Mouse (Mus musculus) heart, adult 2 months (tissue): Measurements from ENCODE around the gene Supt7l. TPM values are rescaled to one million over a fixed set of nuclear protein-coding genes. Genes with fewer than 3 reads are reported as not detected.

Experiments
- DNase-seq, 2 experiments: peaks; one replicate each; pipeline ENCODE4 v3.0.0; 2021
- H3K27ac ChIP-seq: fragments of 200-600 bp; 2 replicates; pipeline ENCODE4 v1.8.1; 2022
- H3K27me3 ChIP-seq: fragments of 200-500 bp; 2 replicates; pipeline ENCODE4 v1.6.1; 2012; ENCODE audit warnings: mild to moderate bottlenecking, low read length, inconsistent platforms, mixed read lengths; ENCODE audit not compliant: control insufficient read depth, insufficient read depth
- H3K36me3 ChIP-seq: fragments of 200-500 bp; 2 replicates; pipeline ENCODE4 v1.6.1; 2012; ENCODE audit warnings: low read length, inconsistent platforms; ENCODE audit not compliant: control insufficient read depth, insufficient read depth
- H3K4me1 ChIP-seq: fragments of 200-500 bp; 2 replicates; pipeline ENCODE4 v1.6.1; 2011; ENCODE audit warnings: low read length; ENCODE audit not compliant: control insufficient read depth, insufficient read depth
- H3K4me3 ChIP-seq: fragments of 200-600 bp; 2 replicates; pipeline ENCODE4 v1.8.1; 2022
- H3K79me2 ChIP-seq: fragments of 200-500 bp; replicated peaks from 2 replicates; pipeline ENCODE4 v1.6.1; 2012; ENCODE audit warnings: mild to moderate bottlenecking, inconsistent platforms, low read length, moderate library complexity, mixed read lengths; ENCODE audit not compliant: control insufficient read depth, insufficient read depth
- H3K9ac ChIP-seq: fragments of 200-500 bp; 2 replicates; pipeline ENCODE4 v1.6.1; 2012; ENCODE audit warnings: low read depth, mild to moderate bottlenecking, control low read depth, inconsistent platforms, low read length, mixed read lengths
- CTCF ChIP-seq: fragments of 200-600 bp; IDR thresholded peaks from 2 replicates; pipeline ENCODE4 v1.8.1; 2022; ENCODE audit warnings: antibody characterized with exemption, mild to moderate bottlenecking, moderate library complexity
- EP300 ChIP-seq: fragments of 200-500 bp; IDR thresholded peaks from 2 replicates; pipeline ENCODE4 v1.6.1; 2011; ENCODE audit warnings: low read depth, low read length, control low read depth; ENCODE audit not compliant: insufficient read depth
- POLR2A ChIP-seq: fragments of 200-500 bp; IDR thresholded peaks from 2 replicates; pipeline ENCODE4 v1.6.1; 2011; ENCODE audit warnings: mild to moderate bottlenecking, low read depth, low read length, control low read depth; ENCODE audit not compliant: insufficient read depth
- WGBS: fragments of 180-500 bp; shearing (Covaris S2); methylation state at CpG from one replicate; pipeline ENCODE4 v1.1.7; 2018; 5-methylcytosine and 5-hydroxymethylcytosine counted together
- intact Hi-C: fragments of 180-260 bp; cut with DNase I; formaldehyde crosslinking; loops from one replicate; pipeline ENCODE4 v1.15.1; 2025
- polyA plus RNA-seq: library from polyadenylated mRNA; depleted of rRNA; stranded (reverse); fragments of >200 nt; gene quantifications from 2 replicates; pipeline ENCODE4 v1.2.3, GENCODE M21; 2012
- total RNA-seq, 2 experiments: library from RNA; stranded (reverse); gene quantifications; 2 replicates each; pipeline ENCODE4 v1.2.3; 2021

The Supt7l gene
- total and polyA plus RNA-seq, 3 experiments: 11.2 to 14.6 (median 13.3) TPM

- H3K79me2 ChIP-seq: no peaks in the 10 kb centered on the region
- 81% methylated on average over 6 of the region's 6 CpGs for WGBS
Observed at GRCm38 (mm10) chr5:31520556-31520955, 7.1 kb downstream of the Supt7l start.

GRCm38 (mm10) chr5:31512481-31512880 is 15.1 kb downstream of the Supt7l start:
- no peak for DNase-seq
- intact Hi-C loops: no loop called here
- WGBS: 63% methylated on average over 1 of the region's 1 CpGs
- Histone ChIP-seq H3K4me3 (no peak overlapping the region), H3K4me1 (no peaks in the 10 kb centered on the region), H3K36me3 (no peaks in the 10 kb centered on the region; the same call in 1 of the 2 replicates), H3K79me2 (no peaks in the 10 kb centered on the region), H3K27ac (no peak overlapping the region), H3K9ac (no peak overlapping the region), H3K27me3 (no peaks in the 10 kb centered on the region)
- TF ChIP-seq POLR2A: no peak
- no peak for TF ChIP-seq EP300
- TF ChIP-seq CTCF: no peak

More at GRCm38 (mm10) chr5:31520556-31520955, 7.1 kb downstream of the Supt7l start:
- Histone ChIP-seq H3K27ac (no peak overlapping the region), H3K4me3 (no peak overlapping the region), H3K36me3 (no peaks in the 10 kb centered on the region), H3K4me1 (no peaks in the 10 kb centered on the region), H3K9ac (no peak overlapping the region), H3K27me3 (no peaks in the 10 kb centered on the region)
- intact Hi-C loops: no loop called here
- DNase-seq: no peak
- TF ChIP-seq CTCF (no peak), EP300 (no peak), POLR2A (no peak)

GRCm38 (mm10) chr5:31504843-31505242 is 22.8 kb downstream of the Supt7l start:
- whole genome bisulfite sequencing: 93% methylated on average over 10 of the region's 10 CpGs
- no peak overlapping the region for H3K9ac ChIP-seq
- H3K79me2 ChIP-seq: no peaks in the 10 kb centered on the region
- H3K27ac ChIP-seq: no peak overlapping the region
- H3K4me1 ChIP-seq: peaks cover 1% of the 10 kb centered on the region; the same call in 1 of the 2 replicates
- TF ChIP-seq POLR2A (no peak), CTCF (no peak)
- intact Hi-C loops: no loop called here
- DNase-seq: no peak
- no peaks in the 10 kb centered on the region for H3K27me3 ChIP-seq
- H3K4me3 ChIP-seq: no peak overlapping the region
- H3K36me3 ChIP-seq: peaks cover 3% of the 10 kb centered on the region

- peak; percentile 43; the same call in 1 of the 2 replicates for TF ChIP-seq POLR2A
- TF ChIP-seq EP300: no peak
- H3K36me3 ChIP-seq: no peaks in the 10 kb centered on the region; the same call in 1 of the 2 replicates
- intact Hi-C loops: loop anchor here (2.0 kb wide), 2 partner anchors 32 to 42 kb away; partner anchors contain the start of genes Slc4a1ap, Supt7l and Zfp512
- no peaks in the 10 kb centered on the region for H3K27me3 ChIP-seq
- peak within 1 kb of the TSS; percentile 73 for H3K4me3 ChIP-seq
- under 1% methylated on average over 49 of the region's 49 CpGs for WGBS
- DNase-seq: peak; percentile 87 to 92
- no peaks in the 10 kb centered on the region for H3K4me1 ChIP-seq
- peak within 1 kb of the TSS; percentile 26; the same call in 1 of the 2 replicates for H3K27ac ChIP-seq
- no peaks in the 10 kb centered on the region for H3K79me2 ChIP-seq
- peak within 1 kb of the TSS; percentile 71 for H3K9ac ChIP-seq
Observed at GRCm38 (mm10) chr5:31494513-31495297, 32.9 kb downstream of the Supt7l start, which contains the start of gene Gpn1. TSS of gene Gpn1 (plus strand) at chr5:31494741.

GRCm38 (mm10) chr5:31492031-31492430 is 35.6 kb downstream of the Supt7l start:
- DNase-seq: no peak
- H3K9ac ChIP-seq: no peak overlapping the region
- intact Hi-C loops: no loop called here
- H3K4me3 ChIP-seq: no peak overlapping the region
- no peak overlapping the region for H3K27ac ChIP-seq
- H3K36me3 ChIP-seq: no peaks in the 10 kb centered on the region
- no peaks in the 10 kb centered on the region for H3K79me2 ChIP-seq
- no peak for TF ChIP-seq POLR2A
- TF ChIP-seq CTCF: no peak
- no peak for TF ChIP-seq EP300
- no peaks in the 10 kb centered on the region for H3K4me1 ChIP-seq
- 45% methylated on average over 1 of the region's 1 CpGs for WGBS
- no peaks in the 10 kb centered on the region for H3K27me3 ChIP-seq

GRCm38 (mm10) chr5:31489116-31489769 is 38.4 kb downstream of the Supt7l start:
- Histone ChIP-seq H3K27me3 (no peaks in the 10 kb centered on the region), H3K4me1 (no peaks in the 10 kb centered on the region), H3K9ac (no peak overlapping the region), H3K36me3 (no peaks in the 10 kb centered on the region), H3K4me3 (no peak overlapping the region), H3K27ac (no peak overlapping the region), H3K79me2 (no peaks in the 10 kb centered on the region)
- intact Hi-C loops: no loop called here
- TF ChIP-seq EP300: no peak
- no peak for TF ChIP-seq CTCF
- no peak for TF ChIP-seq POLR2A
- no peak for DNase-seq
- WGBS: 52% methylated on average over 7 of the region's 7 CpGs
